Mouse (Mus musculus) gastrocnemius, postnatal 25 days (tissue): ENCODE results near the gene Tex16. TPM values are rescaled to one million over a fixed set of nuclear protein-coding genes. Genes with fewer than 3 reads are reported as not detected.

Experiments
- DNase-seq: peaks from one replicate; pipeline ENCODE4 v3.0.0; 2022
- long read RNA-seq, 2 experiments: library from polyadenylated mRNA; stranded (forward); transcript quantifications; one replicate each; pipeline ENCODE4 v2.0.0; 2021
- total RNA-seq, 2 experiments: library from RNA; stranded (reverse); gene quantifications; 1 replicate in 1 of 2; 2 replicates in 1 of 2; pipeline ENCODE4 v1.2.3; 2021

Tex16 gene
- not detected for total RNA-seq
- long read RNA-seq, experiment 1, result 0 reads
- long read RNA-seq, experiment 2, result 0 reads

DNA sequence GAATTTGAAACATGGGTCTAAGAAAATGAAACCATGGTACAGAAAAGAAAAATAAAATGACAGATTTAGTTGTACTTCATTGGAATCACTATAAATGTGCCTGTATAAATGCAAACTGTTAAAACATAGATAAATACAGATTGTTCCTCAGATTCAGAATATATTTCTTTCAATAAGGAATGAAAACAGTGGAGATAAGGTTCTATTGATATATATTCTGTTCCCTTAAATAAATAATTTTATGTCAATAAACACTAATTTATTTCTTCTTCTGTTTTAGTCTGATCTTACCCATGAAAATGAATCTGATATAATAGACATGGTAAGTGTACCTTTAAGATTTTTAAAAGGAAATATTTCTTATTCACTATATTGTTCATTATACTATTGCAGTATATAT, at the start of gene Tex16:
Tex16 (plus strand) TSS at position 301 of the 400 bp plus-strand sequence.
- DNase-seq, result no peak

DNA sequence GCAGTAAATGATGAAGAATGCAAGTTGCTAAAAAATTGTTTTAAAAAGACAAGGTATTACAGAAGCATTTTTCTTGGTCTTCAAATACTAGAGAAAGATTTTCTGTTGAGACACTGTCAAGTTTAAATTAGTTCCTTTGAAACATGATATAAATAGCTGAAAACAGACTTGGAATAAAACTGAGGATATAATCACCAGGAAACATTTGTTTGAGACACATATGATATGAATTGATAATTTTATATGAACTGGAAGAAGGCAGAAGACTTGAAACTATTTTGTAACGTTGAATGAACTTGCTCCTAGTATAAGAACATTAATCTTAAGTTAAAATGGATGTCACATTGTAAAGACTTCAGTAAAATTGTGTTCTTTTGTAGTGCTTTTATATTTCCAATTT, 11.1 kb upstream of the Tex16 start:
- DNase-seq, result no peak

Other genes with a start within 250 kb of the Tex16 start
- not detected for gene Gm45194, start 119.6 kb upstream of the Tex16 start, total RNA-seq
- not detected for gene 4933403O08Rik, start 228.0 kb downstream of the Tex16 start, total RNA-seq